Mouse (Mus musculus): ENCODE measurements around the gene Gm826. TPM values are rescaled to one million over a fixed set of nuclear protein-coding genes. Genes with fewer than 3 reads are reported as not detected.

Gene Gm826
- polyA plus RNA-seq (2012; rRNA removed), result 0.13 and 0.65 TPM in 2 replicates

- H3K4me1 ChIP-seq (ENCODE audit: control insufficient read depth, insufficient read depth, insufficient read length, low read length), result peaks cover 25% of the 10 kb centered on the region; the same call in 1 of the 2 replicates
- no peaks in the 10 kb centered on the region for H3K36me3 ChIP-seq (ENCODE audit: control insufficient read depth, insufficient read depth, low read length)
- no peak within 1 kb of the TSS for H3K4me3 ChIP-seq (ENCODE audit: low read depth, low read length)
- H3K27me3 ChIP-seq (ENCODE audit: control insufficient read depth, insufficient read depth, low read length), result no peaks in the 10 kb centered on the region
- H3K27ac ChIP-seq (ENCODE audit: insufficient read depth, low read depth, low read length), result peak within 1 kb of the TSS; percentile 96
- WGBS, result 29% methylated on average over 4 of the region's 4 CpGs
- TF ChIP-seq CTCF (IDR thresholded peaks at IDR 0.05; ENCODE audit: extremely low read depth, insufficient read length, insufficient replicate concordance, low read depth, low read length), result no peak
- no peak for TF ChIP-seq POLR2A (IDR thresholded peaks at IDR 0.05; ENCODE audit: low read depth, low read length)
Observed at GRCm38 (mm10) chr2:160334111-160334661, at the start of gene Gm826. Gene Gm826 (minus strand): TSS chr2:160334162.

- no peaks in the 10 kb centered on the region for H3K27me3 ChIP-seq (ENCODE audit: control insufficient read depth, insufficient read depth, low read length)
- 34% methylated on average over 3 of the region's 3 CpGs for WGBS
- TF ChIP-seq POLR2A (IDR thresholded peaks at IDR 0.05; ENCODE audit: low read depth, low read length), result no peak
- no peak for TF ChIP-seq CTCF (IDR thresholded peaks at IDR 0.05; ENCODE audit: extremely low read depth, insufficient read length, insufficient replicate concordance, low read depth, low read length)
Observed at GRCm38 (mm10) chr2:160383418-160383817, 49.5 kb upstream of the Gm826 start.

GRCm38 (mm10) chr2:160378271-160378670 lies 44.3 kb upstream of the Gm826 start:
- Histone ChIP-seq H3K27me3 (ENCODE audit: control insufficient read depth, insufficient read depth, low read length) (no peaks in the 10 kb centered on the region), H3K36me3 (ENCODE audit: control insufficient read depth, insufficient read depth, low read length) (no peaks in the 10 kb centered on the region), H3K27ac (ENCODE audit: insufficient read depth, low read depth, low read length) (no peak overlapping the region), H3K4me3 (ENCODE audit: low read depth, low read length) (no peak overlapping the region), H3K4me1 (ENCODE audit: control insufficient read depth, insufficient read depth, insufficient read length, low read length) (no peaks in the 10 kb centered on the region)
- TF ChIP-seq POLR2A (IDR thresholded peaks at IDR 0.05; ENCODE audit: low read depth, low read length) (no peak), CTCF (IDR thresholded peaks at IDR 0.05; ENCODE audit: extremely low read depth, insufficient read length, insufficient replicate concordance, low read depth, low read length) (peak; percentile 75; the same call in 1 of the 2 replicates)
- 46% methylated on average over 4 of the region's 4 CpGs for WGBS

More at GRCm38 (mm10) chr2:160383418-160383817, 49.5 kb upstream of the Gm826 start:
- no peak overlapping the region for H3K4me3 ChIP-seq (ENCODE audit: low read depth, low read length)
- H3K27ac ChIP-seq (ENCODE audit: insufficient read depth, low read depth, low read length), result no peak overlapping the region
- no peaks in the 10 kb centered on the region for H3K36me3 ChIP-seq (ENCODE audit: control insufficient read depth, insufficient read depth, low read length)
- H3K4me1 ChIP-seq (ENCODE audit: control insufficient read depth, insufficient read depth, insufficient read length, low read length), result no peaks in the 10 kb centered on the region

GRCm38 (mm10) chr2:160376236-160376635 lies 42.3 kb upstream of the Gm826 start:
- 50% methylated on average over 5 of the region's 5 CpGs for WGBS
- H3K4me3 ChIP-seq (ENCODE audit: low read depth, low read length), result no peak overlapping the region
- H3K27me3 ChIP-seq (ENCODE audit: control insufficient read depth, insufficient read depth, low read length), result no peaks in the 10 kb centered on the region
- no peaks in the 10 kb centered on the region for H3K4me1 ChIP-seq (ENCODE audit: control insufficient read depth, insufficient read depth, insufficient read length, low read length)
- TF ChIP-seq POLR2A (IDR thresholded peaks at IDR 0.05; ENCODE audit: low read depth, low read length) (no peak), CTCF (IDR thresholded peaks at IDR 0.05; ENCODE audit: extremely low read depth, insufficient read length, insufficient replicate concordance, low read depth, low read length) (no peak)
- no peak overlapping the region for H3K27ac ChIP-seq (ENCODE audit: insufficient read depth, low read depth, low read length)
- H3K36me3 ChIP-seq (ENCODE audit: control insufficient read depth, insufficient read depth, low read length), result no peaks in the 10 kb centered on the region

GRCm38 (mm10) chr2:160369653-160370420 lies 35.9 kb upstream of the Gm826 start:
- Histone ChIP-seq H3K27ac (ENCODE audit: insufficient read depth, low read depth, low read length) (no peak overlapping the region), H3K4me3 (ENCODE audit: low read depth, low read length) (no peak overlapping the region), H3K36me3 (ENCODE audit: control insufficient read depth, insufficient read depth, low read length) (no peaks in the 10 kb centered on the region), H3K4me1 (ENCODE audit: control insufficient read depth, insufficient read depth, insufficient read length, low read length) (peaks cover 2% of the 10 kb centered on the region; the same call in 1 of the 2 replicates), H3K27me3 (ENCODE audit: control insufficient read depth, insufficient read depth, low read length) (peaks cover 38% of the 10 kb centered on the region)
- WGBS, result 12% methylated on average over 25 of the region's 25 CpGs
- TF ChIP-seq CTCF (IDR thresholded peaks at IDR 0.05; ENCODE audit: extremely low read depth, insufficient read length, insufficient replicate concordance, low read depth, low read length), result no peak
- no peak for TF ChIP-seq POLR2A (IDR thresholded peaks at IDR 0.05; ENCODE audit: low read depth, low read length)

GRCm38 (mm10) chr2:160368422-160369357 lies 34.7 kb upstream of the Gm826 start:
- H3K36me3 ChIP-seq (ENCODE audit: control insufficient read depth, insufficient read depth, low read length), result no peaks in the 10 kb centered on the region; the same call in 1 of the 2 replicates
- peaks cover 46% of the 10 kb centered on the region for H3K27me3 ChIP-seq (ENCODE audit: control insufficient read depth, insufficient read depth, low read length)
- WGBS, result 3% methylated on average over 52 of the region's 52 CpGs
- TF ChIP-seq CTCF (IDR thresholded peaks at IDR 0.05; ENCODE audit: extremely low read depth, insufficient read length, insufficient replicate concordance, low read depth, low read length) (no peak), POLR2A (IDR thresholded peaks at IDR 0.05; ENCODE audit: low read depth, low read length) (no peak)
- no peak overlapping the region for H3K27ac ChIP-seq (ENCODE audit: insufficient read depth, low read depth, low read length)
- peak overlapping the region; percentile 7 for H3K4me3 ChIP-seq (ENCODE audit: low read depth, low read length)
- peaks cover 2% of the 10 kb centered on the region; the same call in 1 of the 2 replicates for H3K4me1 ChIP-seq (ENCODE audit: control insufficient read depth, insufficient read depth, insufficient read length, low read length)

Measured in small intestine, adult 2 months (tissue).